Mouse (Mus musculus) layer of hippocampus, postnatal 36 days (tissue): ENCODE measurements around the gene Psen2. TPM values are rescaled to one million over a fixed set of nuclear protein-coding genes. Genes with fewer than 3 reads are reported as not detected.
A peak's percentile ranks its signal among the peaks of the same experiment; 100 is the strongest.

Experiments used
- DNase-seq, 2 experiments: peaks; one replicate each; pipeline ENCODE4 v3.0.0; 2022
- total RNA-seq, 2 experiments: library from RNA; stranded (reverse); gene quantifications; 2 replicates each; pipeline ENCODE4 v1.2.3; 2021

Gene Psen2
- total RNA-seq, 2 experiments from 2014 or later: 18.8 to 21.0 TPM

DNA sequence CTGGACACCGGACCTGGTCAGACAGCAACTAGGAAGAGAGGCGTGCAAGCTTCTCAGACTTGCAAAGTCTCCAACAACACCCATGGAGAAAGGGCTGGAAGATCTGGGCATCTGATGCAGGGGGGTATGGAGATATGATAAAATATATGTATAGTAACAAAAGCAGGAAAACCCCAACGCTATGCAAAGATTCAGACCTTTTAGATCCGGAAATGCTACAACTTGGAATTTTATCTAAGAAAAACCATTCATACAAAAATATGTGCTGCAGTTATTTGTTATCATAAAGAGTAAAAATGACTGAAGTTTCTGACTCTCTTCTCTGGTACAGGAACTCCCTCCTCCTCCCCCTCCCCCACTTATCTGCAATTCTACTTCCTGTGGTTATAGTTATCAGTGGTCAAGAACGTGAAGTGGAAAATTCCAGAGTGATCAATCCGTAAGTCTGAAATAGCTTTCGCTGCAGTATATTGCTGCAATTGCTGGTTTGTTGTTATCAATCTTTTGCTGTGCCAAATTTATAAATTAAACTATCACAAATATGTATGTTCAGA lies 14.6 kb downstream of the Psen2 start:
- no peak for DNase-seq

DNA sequence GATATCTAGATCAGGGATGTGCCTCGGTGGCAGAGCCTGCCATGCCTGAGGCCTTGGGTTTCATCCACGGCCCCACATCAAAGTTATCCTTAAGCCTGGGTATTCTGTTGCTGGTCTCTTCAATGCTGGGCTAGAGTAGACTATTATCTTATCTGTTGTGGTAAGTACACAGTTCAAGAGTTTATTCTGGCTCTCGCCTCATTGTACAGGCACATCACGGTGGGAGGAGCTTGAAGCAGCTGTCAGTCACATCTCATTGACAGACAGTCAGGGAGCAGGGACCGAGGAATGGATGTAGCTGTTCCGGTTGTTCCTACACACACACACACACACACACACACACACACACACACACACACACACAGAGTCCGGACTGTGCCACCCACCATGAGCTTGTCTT lies 15.3 kb downstream of the Psen2 start:
- no peak for DNase-seq

DNA sequence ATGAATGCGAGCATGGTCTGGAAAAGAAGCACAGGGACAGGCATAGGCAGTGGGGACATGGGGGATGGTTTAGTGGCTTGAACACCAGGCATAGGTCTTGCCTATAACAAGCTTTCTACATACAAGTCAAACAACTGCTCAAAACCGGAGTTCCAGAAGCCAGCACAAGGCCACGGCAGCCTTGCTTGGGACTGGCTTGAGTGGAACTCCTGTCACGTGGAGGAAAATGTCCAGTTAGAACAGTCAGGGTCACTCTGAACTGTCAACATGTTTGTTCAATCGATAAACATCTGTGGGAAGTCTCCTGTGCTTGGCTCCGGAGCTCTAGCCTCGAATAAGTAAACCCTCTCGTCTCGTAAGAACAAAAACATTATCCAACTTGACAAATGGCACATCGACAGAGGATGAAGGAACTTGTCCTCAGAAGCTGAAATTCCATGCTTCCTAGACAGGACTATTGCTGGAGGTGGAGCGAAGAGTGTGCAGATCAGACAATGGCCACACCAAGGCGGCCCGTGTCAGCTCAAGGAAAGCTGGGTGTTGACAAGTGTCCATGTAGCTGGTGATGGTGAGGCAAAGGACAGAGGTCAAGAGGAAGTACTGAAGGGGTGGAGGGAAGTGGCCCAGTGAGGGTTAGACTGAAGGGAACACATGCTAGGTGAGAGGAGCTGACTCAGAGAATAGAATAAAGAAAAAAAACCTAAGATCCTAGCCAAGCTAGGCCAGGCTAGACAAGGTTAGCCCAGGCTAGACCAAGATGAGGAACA lies 17.3 kb downstream of the Psen2 start:
- no peak for DNase-seq

DNA sequence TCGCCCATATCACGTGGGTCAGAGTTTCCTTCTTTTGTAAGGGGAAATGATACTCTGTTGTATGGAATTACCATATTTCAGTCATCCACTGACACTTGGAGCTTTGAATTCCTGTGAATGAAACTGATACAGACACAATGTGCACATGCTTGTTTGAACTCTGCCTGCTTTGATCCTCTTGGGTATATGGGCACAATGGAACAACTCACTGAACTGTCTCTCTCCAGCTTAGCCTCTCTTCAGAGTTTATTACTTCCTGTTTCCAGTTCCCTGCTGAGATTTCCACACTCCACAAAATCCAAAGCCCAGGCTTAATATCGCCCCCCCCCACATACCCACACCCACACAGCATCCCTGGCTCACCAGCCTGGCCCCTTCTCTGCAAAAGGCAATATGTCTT lies 31.5 kb downstream of the Psen2 start:
- no peak for DNase-seq

- no peak for DNase-seq
Observed at GRCm38 (mm10) chr1:180230580-180230979, 32.7 kb downstream of the Psen2 start.

GRCm38 (mm10) chr1:180229906-180230305 lies 33.3 kb downstream of the Psen2 start:
- DNase-seq: no peak

DNA sequence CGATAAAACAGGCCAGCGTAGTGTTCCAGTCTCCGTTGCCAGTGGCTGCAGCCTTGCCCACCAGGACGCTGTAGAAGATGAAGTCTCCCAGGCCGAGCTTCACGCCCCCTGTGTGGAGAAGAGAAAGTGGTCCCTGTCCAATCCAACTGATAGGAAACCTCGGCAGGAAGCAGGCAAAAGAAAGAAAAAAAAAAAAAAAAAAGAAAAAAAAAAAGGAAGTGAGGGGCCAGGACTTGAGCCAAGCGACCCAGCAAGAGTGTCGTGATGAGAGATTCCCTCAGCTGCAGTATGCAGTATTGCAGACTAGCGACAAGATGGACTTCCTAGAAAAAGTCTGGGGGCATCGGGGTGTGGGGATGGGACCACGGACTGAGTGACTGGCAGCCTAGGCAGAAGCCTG lies 34.4 kb downstream of the Psen2 start:
- no peak for DNase-seq

DNA sequence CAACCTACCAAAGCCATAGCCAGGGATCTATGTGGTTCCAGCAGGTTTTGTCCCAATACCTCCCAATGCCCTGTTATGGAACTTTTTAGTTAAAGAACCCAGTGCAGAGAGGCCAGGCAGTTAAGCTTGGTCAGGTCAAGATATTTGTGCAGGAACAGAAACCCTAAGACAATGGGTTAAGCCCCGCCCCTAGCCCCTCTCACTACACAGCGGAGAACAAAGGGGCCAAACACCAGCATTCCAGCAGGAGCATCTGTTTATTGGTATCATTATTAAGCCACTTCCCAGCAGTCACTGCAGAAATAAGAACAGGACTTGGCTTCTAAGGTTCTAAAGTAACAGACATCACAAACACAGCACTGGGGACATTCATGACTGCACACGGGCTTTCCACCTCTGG lies 36.5 kb downstream of the Psen2 start:
- no peak for DNase-seq

- peak in 1 of 2 experiments; percentile 12 for DNase-seq
Observed at GRCm38 (mm10) chr1:180226221-180226713, 37.0 kb downstream of the Psen2 start.

DNA sequence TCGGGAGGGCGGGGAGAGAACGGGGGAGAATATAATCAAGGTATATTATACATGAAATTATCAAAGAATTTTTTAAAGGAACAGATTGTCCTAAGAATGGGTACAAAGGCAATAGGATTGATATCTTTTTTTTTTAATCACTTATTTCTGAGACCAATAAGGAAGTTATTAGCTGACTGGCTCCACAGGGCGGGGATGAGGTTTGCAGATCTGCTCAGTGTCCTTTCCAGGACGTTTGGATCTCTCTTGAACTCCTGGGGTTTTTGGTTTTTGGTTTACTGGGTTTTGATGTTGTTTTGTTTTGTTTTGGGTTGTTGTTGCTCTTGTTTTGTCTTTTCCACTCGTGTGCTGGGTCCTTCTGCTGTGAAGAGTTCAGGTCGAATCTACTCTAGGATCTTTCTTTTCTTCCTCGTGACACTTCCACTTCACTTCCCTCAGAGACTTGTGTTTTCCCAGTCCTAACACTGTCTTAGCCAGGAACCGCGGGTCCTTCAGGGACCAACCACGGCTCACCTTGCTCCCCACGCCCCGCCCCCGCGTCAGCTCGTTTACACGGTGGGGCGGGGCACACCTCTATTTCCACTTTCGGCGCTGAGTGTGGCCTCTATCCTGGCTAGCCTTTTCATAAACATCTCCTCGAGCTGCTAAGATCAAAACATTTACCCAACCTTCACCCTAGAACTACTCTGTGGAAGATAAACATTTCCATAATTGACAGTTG lies 37.6 kb downstream of the Psen2 start:
- no peak for DNase-seq

DNA sequence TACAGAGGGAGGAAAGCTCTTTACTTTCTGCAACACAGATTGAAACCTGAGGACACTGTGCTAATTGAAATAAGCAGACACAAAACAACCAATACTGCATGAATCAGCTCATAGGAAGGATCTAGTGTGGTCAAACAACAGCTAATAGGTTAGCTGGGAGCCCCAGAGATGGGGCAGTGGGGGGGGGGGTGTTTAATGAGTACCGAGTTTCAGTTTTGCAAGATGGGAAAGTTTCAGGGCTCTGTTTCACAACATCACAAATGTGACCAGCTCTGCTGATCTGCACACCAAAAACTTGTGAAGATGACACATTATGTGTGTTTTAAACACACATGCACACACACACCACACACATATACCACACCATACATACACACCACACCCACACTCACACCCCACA lies 41.2 kb downstream of the Psen2 start:
- DNase-seq: no peak

DNA sequence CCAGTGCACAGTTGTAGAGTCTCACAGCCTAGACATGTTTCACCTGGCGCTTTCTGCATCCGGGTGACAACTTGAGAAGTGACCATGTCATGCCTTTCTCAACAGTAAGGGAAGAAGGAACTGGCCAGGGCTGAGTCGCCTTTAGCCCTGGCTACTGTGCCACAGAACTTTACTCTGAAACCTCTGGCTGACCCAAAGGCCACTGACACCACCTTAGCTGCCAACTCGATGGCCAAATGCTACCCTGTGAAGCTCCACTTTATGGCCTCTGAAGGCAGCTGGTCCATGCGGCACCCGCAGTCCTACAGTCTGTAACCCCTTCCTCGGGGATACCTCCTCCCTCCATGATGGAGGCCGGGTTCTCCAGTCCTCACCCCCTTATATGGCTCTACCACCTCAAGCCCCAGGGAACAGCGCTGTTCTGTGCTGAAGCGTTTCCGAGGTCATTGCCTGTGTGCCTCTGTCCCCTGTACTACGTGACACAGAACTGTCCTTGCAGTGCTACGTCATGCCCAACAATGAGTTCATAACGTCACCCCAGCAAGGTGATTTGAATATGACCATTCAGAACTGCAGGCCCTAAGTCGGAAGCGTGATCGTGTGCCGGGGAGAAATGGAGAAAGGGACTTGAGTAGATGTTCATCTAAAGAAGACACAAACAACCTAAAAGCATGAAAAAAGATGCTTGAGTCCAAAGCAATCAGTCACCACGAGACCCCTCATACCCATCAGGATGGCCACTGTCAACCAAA lies 42.3 kb downstream of the Psen2 start:
- DNase-seq: no peak

- DNase-seq: no peak
Observed at GRCm38 (mm10) chr1:180216541-180217276, 46.5 kb downstream of the Psen2 start.

DNA sequence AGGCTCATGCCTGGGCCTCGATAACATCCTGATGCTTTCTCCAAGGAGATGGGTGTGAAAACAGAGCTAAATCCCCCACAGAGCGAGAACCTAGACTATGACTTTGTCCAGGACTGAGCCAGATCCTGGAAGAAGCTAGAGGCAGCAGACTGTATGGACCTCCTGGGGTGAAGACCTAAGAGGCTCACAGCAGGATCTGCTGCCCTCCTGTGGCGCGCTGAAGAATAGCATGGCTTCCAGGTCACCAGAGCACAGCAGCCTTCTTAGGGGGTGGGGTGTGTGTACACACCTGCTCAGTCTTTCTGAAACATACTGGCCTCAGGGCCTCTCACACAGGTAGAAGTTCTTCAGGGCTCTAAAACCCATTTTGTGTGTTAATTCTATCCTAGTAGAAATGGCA lies 48.2 kb downstream of the Psen2 start:
- DNase-seq: peak; percentile 55

DNA sequence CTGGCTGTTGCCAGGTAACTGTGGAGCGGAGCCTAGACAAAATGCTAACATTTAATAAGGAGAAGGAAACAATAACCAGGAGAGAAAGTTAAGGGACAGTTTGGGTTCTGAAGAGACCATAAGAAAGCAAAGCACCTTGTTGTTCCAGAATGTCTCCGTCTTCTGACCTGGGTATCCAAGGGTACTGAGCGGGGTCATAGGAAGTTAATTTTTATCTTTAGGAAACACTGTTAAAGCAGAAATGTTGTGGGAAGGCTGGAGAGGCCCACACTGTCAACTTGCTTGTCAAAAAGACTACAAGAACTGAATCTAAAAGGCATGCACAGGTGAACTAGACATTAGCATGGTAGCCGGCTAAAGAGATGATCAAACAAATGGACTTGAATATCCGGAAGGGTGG lies 50.3 kb downstream of the Psen2 start:
- no peak for DNase-seq

DNA sequence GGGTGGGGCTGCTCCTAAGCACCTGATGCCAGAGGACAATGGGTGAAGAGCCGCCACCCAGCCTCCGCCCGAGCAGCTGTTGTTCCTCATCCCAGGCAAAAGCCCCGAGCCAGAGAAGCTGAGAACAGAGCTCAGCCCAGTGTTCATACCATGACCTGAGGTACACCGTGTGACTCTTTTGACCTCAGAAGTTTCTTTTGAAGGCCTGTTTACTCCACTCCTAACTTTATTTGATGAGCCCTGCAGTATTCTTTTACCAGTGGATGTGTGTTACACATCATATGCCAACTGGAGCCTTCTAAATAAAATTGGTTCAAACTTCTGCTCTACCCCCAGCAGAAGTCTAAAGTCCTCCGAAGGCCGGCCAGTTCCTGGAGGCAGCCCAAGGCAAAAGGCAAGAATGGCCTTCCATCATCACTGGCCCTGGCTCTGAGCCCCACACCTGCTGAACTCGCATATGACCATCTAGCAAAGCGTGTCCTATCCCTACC lies 52.4 kb downstream of the Psen2 start:
- DNase-seq: no peak

- no peak for DNase-seq
Observed at GRCm38 (mm10) chr1:180210031-180210432, 53.2 kb downstream of the Psen2 start.

- DNase-seq: no peak
Observed at GRCm38 (mm10) chr1:180208370-180208769, 54.9 kb downstream of the Psen2 start.

GRCm38 (mm10) chr1:180200722-180201121 lies 62.5 kb downstream of the Psen2 start:
- no peak for DNase-seq

- DNase-seq: no peak
Observed at GRCm38 (mm10) chr1:180199715-180200050, 63.6 kb downstream of the Psen2 start.

GRCm38 (mm10) chr1:180198959-180199714 lies 64.1 kb downstream of the Psen2 start, which contains the start of gene Coq8a:
Coq8a (minus strand) TSS chr1:180199602.
- no peak for DNase-seq
